Comparison of ENCODE assay signal across 13 mouse cellular contexts in genomic region chr3:149084861-149085598, GRCm38 (mm10).
DNase-seq lines count a peak whose midpoint lies in the region; ATAC-seq and TF ChIP-seq lines count a peak whose summit lies in the region.
"Had no signal": no experiment of that assay in that cellular context is flagged by ENCODE, and none has a peak within 500 bp of the region (broad histone marks: within the 10 kb centered on the region; RNA-seq: fewer than 3 reads in every experiment).

No protein-coding gene starts in this region.

- H3K9me3 ChIP-seq in heart, embryonic 15.5 days (replicated peaks): no peaks in the 10 kb centered on the region
- no peaks in the 10 kb centered on the region for H3K9me3 ChIP-seq in midbrain, embryonic 10.5 days (replicated peaks)
- no peaks in the 10 kb centered on the region for H3K9me3 ChIP-seq in midbrain, embryonic 16.5 days (replicated peaks; ENCODE audit: control insufficient read depth, low read length, poor library complexity, severe bottlenecking)
- no peaks in the 10 kb centered on the region for H3K9me3 ChIP-seq in kidney, postnatal 0 days (replicated peaks; ENCODE audit: low read length)

- H3K4me1 ChIP-seq in heart, embryonic 15.5 days (replicated peaks): peaks cover 35% of the 10 kb centered on the region
- H3K4me1 ChIP-seq in midbrain, embryonic 10.5 days: peaks cover 34% of the 10 kb centered on the region
- H3K4me1 ChIP-seq in midbrain, embryonic 16.5 days (ENCODE audit: control insufficient read depth, insufficient read depth, low read length): peaks cover 6% of the 10 kb centered on the region
- peaks cover 29% of the 10 kb centered on the region; the same call in 1 of the 2 replicates for H3K4me1 ChIP-seq in kidney, postnatal 0 days (replicated peaks; ENCODE audit: insufficient read depth, low read length)

- no peak for ATAC-seq in heart, embryonic 15.5 days (replicated peaks; ENCODE audit: insufficient number of reproducible peaks, insufficient read depth, low FRiP score, low read depth)
- ATAC-seq in midbrain, embryonic 16.5 days: no peak
- no peak for ATAC-seq in kidney, postnatal 0 days (replicated peaks; ENCODE audit: low FRiP score, low read depth)
- ATAC-seq: activated CD4-positive, CD25-positive, alpha-beta regulatory T cell, adult 4 months had no signal

- no peak overlapping the region for H3K4me3 ChIP-seq in heart, embryonic 15.5 days
- H3K4me3 ChIP-seq in midbrain, embryonic 10.5 days: no peak overlapping the region
- no peak overlapping the region for H3K4me3 ChIP-seq in midbrain, embryonic 16.5 days (ENCODE audit: low read depth, low read length)
- H3K4me3 ChIP-seq in kidney, postnatal 0 days (replicated peaks; ENCODE audit: low read depth, low read length): no peak overlapping the region

- H3K27me3 ChIP-seq in heart, embryonic 15.5 days: no peaks in the 10 kb centered on the region
- H3K27me3 ChIP-seq in midbrain, embryonic 10.5 days (ENCODE audit: low read depth, poor library complexity, severe bottlenecking): peaks cover 28% of the 10 kb centered on the region
- no peaks in the 10 kb centered on the region for H3K27me3 ChIP-seq in midbrain, embryonic 16.5 days (ENCODE audit: control insufficient read depth, insufficient read depth, low read depth, low read length)
- no peaks in the 10 kb centered on the region for H3K27me3 ChIP-seq in kidney, postnatal 0 days (ENCODE audit: insufficient read depth, low read length)

- DNase-seq in heart, postnatal 14 days: no peak
- no peak for DNase-seq in midbrain, embryonic 10.5 days (ENCODE audit: low spot score)
- peak; percentile 33 for DNase-seq in kidney, postnatal 0 days (ENCODE audit: low spot score)
- DNase-seq in yolk sac, embryonic 10.5 days (ENCODE audit: low spot score): peak; percentile 69
- DNase-seq in retina, embryonic 14.5 days (ENCODE audit: low spot score): no peak
- DNase-seq in embryo, embryonic 11 days: no peak
- DNase-seq: cerebellum, postnatal 36 days; left cerebral cortex, postnatal 4 days; right cerebral cortex, adult 18-20 months; thymus, postnatal 25 days had no signal

- H3K27ac ChIP-seq in heart, embryonic 15.5 days: peak overlapping the region; percentile 63
- 0 out of 2 replicates have a peak overlapping the region, but pooled peaks have one; percentile 49 for H3K27ac ChIP-seq in midbrain, embryonic 10.5 days (replicated peaks)
- H3K27ac ChIP-seq in midbrain, embryonic 16.5 days (ENCODE audit: low read length): no peak overlapping the region
- H3K27ac ChIP-seq in kidney, postnatal 0 days: peak overlapping the region; percentile 39

- no peak for TF ChIP-seq CTCF in kidney, postnatal 0 days (IDR thresholded peaks at IDR 0.05; ENCODE audit: low read depth)

- intact Hi-C loops in heart, postnatal 14 days (cut with DNase I): no loop called here

- no peak overlapping the region for H3K9ac ChIP-seq in heart, embryonic 15.5 days
- no peak overlapping the region for H3K9ac ChIP-seq in midbrain, embryonic 16.5 days (ENCODE audit: low read depth, low read length)
- H3K9ac ChIP-seq in kidney, postnatal 0 days (ENCODE audit: low read depth, low read length): no peak overlapping the region

- H3K4me2 ChIP-seq in heart, embryonic 15.5 days: no peak overlapping the region
- no peak overlapping the region for H3K4me2 ChIP-seq in midbrain, embryonic 16.5 days (ENCODE audit: low read length)
- H3K4me2 ChIP-seq in kidney, postnatal 0 days (ENCODE audit: low read length): no peak overlapping the region

- 42% methylated on average over 10 of the region's 10 CpGs for WGBS in heart, embryonic 15.5 days
- 58% methylated on average over 10 of the region's 10 CpGs for WGBS in midbrain, embryonic 10.5 days
- 51% methylated on average over 10 of the region's 10 CpGs for WGBS in midbrain, embryonic 16.5 days
- WGBS in kidney, postnatal 0 days: 49% methylated on average over 10 of the region's 10 CpGs

- H3K36me3 ChIP-seq in heart, embryonic 15.5 days: no peaks in the 10 kb centered on the region
- H3K36me3 ChIP-seq in midbrain, embryonic 10.5 days: no peaks in the 10 kb centered on the region
- no peaks in the 10 kb centered on the region for H3K36me3 ChIP-seq in midbrain, embryonic 16.5 days (ENCODE audit: control insufficient read depth, insufficient read depth, low read length)
- no peaks in the 10 kb centered on the region for H3K36me3 ChIP-seq in kidney, postnatal 0 days (ENCODE audit: insufficient read depth, low read length)

Comparison
In these comparisons a context has a peak if more than half of its experiments do, and no peak if none do; other contexts are left out.
1. DNase-seq: peak in kidney, postnatal 0 days (single experiment) and yolk sac, embryonic 10.5 days (single experiment); none in heart, postnatal 14 days (0 of 2), midbrain, embryonic 10.5 days (single experiment), retina, embryonic 14.5 days (single experiment) and embryo, embryonic 11 days (single experiment).